ENCODE assay signal across 12 mouse cellular contexts in genomic region chr13:107902800-107903149, GRCm38 (mm10).
DNase-seq lines count a peak whose midpoint lies in the region; ATAC-seq and TF ChIP-seq lines count a peak whose summit lies in the region.
"Had no signal": no experiment of that assay in that cellular context is flagged by ENCODE, and none has a peak within 500 bp of the region (broad histone marks: within the 10 kb centered on the region; RNA-seq: fewer than 3 reads in every experiment).

No protein-coding gene starts in this region.

- no peak overlapping the region for H3K4me3 ChIP-seq in heart, embryonic 10.5 days
- H3K4me3 ChIP-seq in neural tube, embryonic 13.5 days: no peak overlapping the region
- H3K4me3 ChIP-seq in neural tube, embryonic 15.5 days (replicated peaks): no peak overlapping the region
- H3K4me3 ChIP-seq in hindbrain, embryonic 12.5 days: no peak overlapping the region
- no peak overlapping the region for H3K4me3 ChIP-seq in liver, postnatal 0 days (ENCODE audit: low read depth, low read length)
- H3K4me3 ChIP-seq: embryonic facial prominence, embryonic 15.5 days; layer of hippocampus, adult 2 months had no signal

- peaks cover 84% of the 10 kb centered on the region for H3K27me3 ChIP-seq in heart, embryonic 10.5 days (ENCODE audit: insufficient read depth, poor library complexity, severe bottlenecking)
- no peaks in the 10 kb centered on the region for H3K27me3 ChIP-seq in neural tube, embryonic 13.5 days
- H3K27me3 ChIP-seq in neural tube, embryonic 15.5 days (replicated peaks): no peaks in the 10 kb centered on the region
- no peaks in the 10 kb centered on the region for H3K27me3 ChIP-seq in hindbrain, embryonic 12.5 days
- no peaks in the 10 kb centered on the region for H3K27me3 ChIP-seq in liver, postnatal 0 days (ENCODE audit: insufficient read depth, low read length)
- H3K27me3 ChIP-seq: embryonic facial prominence, embryonic 15.5 days had no signal

- peak; percentile 54; the same call in 1 of the 2 replicates for ATAC-seq in neural tube, embryonic 13.5 days (ENCODE audit: low read depth)
- no peak for ATAC-seq in neural tube, embryonic 15.5 days (ENCODE audit: low FRiP score)
- ATAC-seq in hindbrain, embryonic 12.5 days (ENCODE audit: low FRiP score): 0 out of 2 replicates have a peak, but pooled peaks have one; percentile 26
- no peak for ATAC-seq in liver, postnatal 0 days

- H3K36me3 ChIP-seq in heart, embryonic 10.5 days: no peaks in the 10 kb centered on the region
- no peaks in the 10 kb centered on the region for H3K36me3 ChIP-seq in neural tube, embryonic 13.5 days
- no peaks in the 10 kb centered on the region for H3K36me3 ChIP-seq in neural tube, embryonic 15.5 days
- no peaks in the 10 kb centered on the region for H3K36me3 ChIP-seq in hindbrain, embryonic 12.5 days
- H3K36me3 ChIP-seq in liver, postnatal 0 days (replicated peaks; ENCODE audit: insufficient read depth, low read length): no peaks in the 10 kb centered on the region
- H3K36me3 ChIP-seq: embryonic facial prominence, embryonic 15.5 days had no signal

- no peaks in the 10 kb centered on the region for H3K9me3 ChIP-seq in heart, embryonic 10.5 days
- no peaks in the 10 kb centered on the region for H3K9me3 ChIP-seq in neural tube, embryonic 13.5 days
- no peaks in the 10 kb centered on the region for H3K9me3 ChIP-seq in neural tube, embryonic 15.5 days (replicated peaks)
- no peaks in the 10 kb centered on the region for H3K9me3 ChIP-seq in hindbrain, embryonic 12.5 days (replicated peaks)
- H3K9me3 ChIP-seq in liver, postnatal 0 days (ENCODE audit: low read length): 0 out of 2 replicates have a peak, but pooled peaks cover 2% of the 10 kb centered on the region
- H3K9me3 ChIP-seq: embryonic facial prominence, embryonic 15.5 days had no signal

- H3K4me2 ChIP-seq in neural tube, embryonic 13.5 days: no peak overlapping the region
- no peak overlapping the region for H3K4me2 ChIP-seq in neural tube, embryonic 15.5 days
- H3K4me2 ChIP-seq in hindbrain, embryonic 12.5 days (replicated peaks): no peak overlapping the region
- H3K4me2 ChIP-seq in liver, postnatal 0 days (ENCODE audit: low read depth, low read length): no peak overlapping the region
- H3K4me2 ChIP-seq: embryonic facial prominence, embryonic 15.5 days; heart, embryonic 11.5 days; lung, embryonic 14.5 days had no signal

- no peak for DNase-seq in heart, embryonic 10.5 days (ENCODE audit: low spot score)
- DNase-seq in heart, adult 18-20 months: no peak
- DNase-seq in liver, postnatal 0 days: no peak
- no peak for DNase-seq in yolk sac, embryonic 10.5 days (ENCODE audit: low spot score)
- DNase-seq in urinary bladder, adult 2 months (ENCODE audit: low spot score): no peak

- no peak for TF ChIP-seq EP300 in liver, postnatal 0 days (IDR thresholded peaks at IDR 0.05; ENCODE audit: low read depth)

- no peak overlapping the region for H3K9ac ChIP-seq in neural tube, embryonic 13.5 days
- no peak overlapping the region for H3K9ac ChIP-seq in neural tube, embryonic 15.5 days (replicated peaks)
- no peak overlapping the region for H3K9ac ChIP-seq in hindbrain, embryonic 12.5 days
- H3K9ac ChIP-seq in liver, postnatal 0 days (replicated peaks): no peak overlapping the region
- H3K9ac ChIP-seq: embryonic facial prominence, embryonic 15.5 days; lung, embryonic 14.5 days had no signal

- peak overlapping the region; percentile 49; the same call in 1 of the 2 replicates for H3K27ac ChIP-seq in heart, embryonic 10.5 days
- H3K27ac ChIP-seq in neural tube, embryonic 13.5 days (replicated peaks): peak overlapping the region; percentile 68; the same call in 1 of the 2 replicates
- H3K27ac ChIP-seq in neural tube, embryonic 15.5 days (replicated peaks): no peak overlapping the region
- H3K27ac ChIP-seq in hindbrain, embryonic 12.5 days: peak overlapping the region; percentile 41; the same call in 1 of the 2 replicates
- H3K27ac ChIP-seq in liver, postnatal 0 days (ENCODE audit: low read depth): 0 out of 2 replicates have a peak overlapping the region, but pooled peaks have one; percentile 57
- H3K27ac ChIP-seq: embryonic facial prominence, embryonic 15.5 days; layer of hippocampus, adult 2 months had no signal

- peaks cover 24% of the 10 kb centered on the region for H3K4me1 ChIP-seq in heart, embryonic 10.5 days
- H3K4me1 ChIP-seq in neural tube, embryonic 13.5 days (replicated peaks): peaks cover 25% of the 10 kb centered on the region
- H3K4me1 ChIP-seq in neural tube, embryonic 15.5 days: 0 out of 2 replicates have a peak, but pooled peaks cover 11% of the 10 kb centered on the region
- peaks cover 16% of the 10 kb centered on the region for H3K4me1 ChIP-seq in hindbrain, embryonic 12.5 days
- H3K4me1 ChIP-seq in liver, postnatal 0 days (ENCODE audit: insufficient read depth): peaks cover 6% of the 10 kb centered on the region

- WGBS in heart, embryonic 10.5 days: 75% methylated on average over 5 of the region's 5 CpGs
- WGBS in neural tube, embryonic 13.5 days: 68% methylated on average over 5 of the region's 5 CpGs
- 71% methylated on average over 5 of the region's 5 CpGs for WGBS in neural tube, embryonic 15.5 days
- 73% methylated on average over 5 of the region's 5 CpGs for WGBS in hindbrain, embryonic 12.5 days
- WGBS in liver, postnatal 0 days (ENCODE audit: insufficient replicate concordance): 59% methylated on average over 5 of the region's 5 CpGs

- no peak for TF ChIP-seq CTCF in liver, postnatal 0 days (IDR thresholded peaks at IDR 0.05; ENCODE audit: low read depth)

Comparison
In these comparisons a context has a peak if more than half of its experiments do, and no peak if none do; other contexts are left out.
1. ATAC-seq: peak in neural tube, embryonic 13.5 days (single experiment) and hindbrain, embryonic 12.5 days (single experiment); none in neural tube, embryonic 15.5 days (single experiment) and liver, postnatal 0 days (single experiment).